13 mouse cellular contexts compared by ENCODE assay signal in genomic region chrX:36980563-36981187, GRCm38 (mm10). TPM values are rescaled to one million over a fixed set of nuclear protein-coding genes. Genes with fewer than 3 reads are reported as not detected.
DNase-seq lines count a peak whose midpoint lies in the region; ATAC-seq lines count a peak whose summit lies in the region.
"Had no signal": no experiment of that assay in that cellular context is flagged by ENCODE, and none has a peak within 500 bp of the region (broad histone marks: within the 10 kb centered on the region; RNA-seq: fewer than 3 reads in every experiment).

No protein-coding gene starts in this region.

- peak; percentile 50 for DNase-seq in 416B (ENCODE audit: low read depth)
- DNase-seq in CD4-positive, CD25-positive, alpha-beta regulatory T cell, adult 2 months (ENCODE audit: low read depth, low spot score) = peak; percentile 86
- DNase-seq in thymus, adult 18-20 months = peak; percentile 55 to 71
- no peak for DNase-seq in kidney, postnatal 25 days
- DNase-seq in adrenal gland, adult 8-10 months = no peak
- DNase-seq: cerebellum, postnatal 10 days; kidney, adult 9 months; lung, postnatal 10 days; right cerebral cortex, postnatal 14 days had no signal

- ATAC-seq in inflammation-experienced regulatory T-cells, adult 6 months = peak; percentile 78
- ATAC-seq in erythroid progenitor cell, adult 5-6 weeks (replicated peaks; ENCODE audit: low FRiP score, poor library complexity, severe bottlenecking) = no peak
- ATAC-seq: liver, embryonic 12.5 days; midbrain, embryonic 16.5 days had no signal

RNA-seq across cellular contexts. Expression of gene Sept6, which starts 10.9 kb away (rescaled TPM):
- 100 to 1,000 TPM; 122 to 151 (median 141) TPM for polyA plus RNA-seq in inflammation-experienced regulatory T-cells, adult 6 months (2017; shearing (Covaris generic))
- total RNA-seq in adrenal gland, adult 8-10 months (2022) = 10 to 100 TPM; 21.4 to 45.9 (median 31.0) TPM
- total RNA-seq in erythroid progenitor cell, adult 5-6 weeks (2015; ENCODE audit: low replicate concordance) = 10.5 and 18.4 TPM in 2 replicates
- total RNA-seq in erythroid progenitor cell, adult 5-6 weeks (2017; ENCODE audit: low replicate concordance) = 3.9 and 6.8 TPM in 2 replicates

Comparison
In these comparisons a context has a peak if more than half of its experiments do, and no peak if none do; other contexts are left out.
1. DNase-seq: peak in 416B (single experiment), CD4-positive, CD25-positive, alpha-beta regulatory T cell, adult 2 months (single experiment) and thymus, adult 18-20 months (2 of 2); none in kidney, postnatal 25 days (0 of 2) and adrenal gland, adult 8-10 months (single experiment).